Mouse (Mus musculus) heart, embryonic 15.5 days (tissue): ENCODE data around the gene Pgap1. TPM values are rescaled to one million over a fixed set of nuclear protein-coding genes. Genes with fewer than 3 reads are reported as not detected.
A peak's percentile ranks its signal among the peaks of the same experiment; 100 is the strongest.

Experiments
- ATAC-seq: fragments of 200-750 bp; cut with Nextera tagmentation; replicated peaks from 2 replicates; pipeline ENCODE4 v1.8.0; 2017; ENCODE audit warnings: low read depth, moderate TSS enrichment; ENCODE audit not compliant: insufficient number of reproducible peaks, insufficient read depth, low FRiP score
- H3K27ac ChIP-seq: fragments of 300-500 bp; sonication (generic); 2 replicates; pipeline ENCODE4 v1.5.1; 2015; ENCODE audit warnings: mild to moderate bottlenecking, inconsistent platforms
- H3K27me3 ChIP-seq: fragments of 300-500 bp; sonication (generic); 2 replicates; pipeline ENCODE4 v1.6.1; 2015; ENCODE audit warnings: inconsistent platforms
- H3K36me3 ChIP-seq: fragments of 300-500 bp; sonication (generic); 2 replicates; pipeline ENCODE4 v1.6.1; 2015; ENCODE audit warnings: mild to moderate bottlenecking, inconsistent platforms
- H3K4me1 ChIP-seq: fragments of 300-500 bp; sonication (generic); replicated peaks from 2 replicates; pipeline ENCODE4 v1.6.1; 2015; ENCODE audit warnings: inconsistent platforms
- H3K4me2 ChIP-seq: fragments of 300-500 bp; sonication (generic); 2 replicates; pipeline ENCODE4 v1.6.1; 2015; ENCODE audit warnings: inconsistent platforms, mild to moderate bottlenecking, moderate library complexity
- H3K4me3 ChIP-seq: fragments of 300-500 bp; sonication (generic); 2 replicates; pipeline ENCODE4 v1.5.1; 2015; ENCODE audit warnings: mild to moderate bottlenecking, inconsistent platforms
- H3K9ac ChIP-seq: fragments of 300-500 bp; sonication (generic); 2 replicates; pipeline ENCODE4 v1.6.1; 2015; ENCODE audit warnings: mild to moderate bottlenecking, inconsistent platforms
- H3K9me3 ChIP-seq: fragments of 300-500 bp; sonication (generic); replicated peaks from 2 replicates; pipeline ENCODE4 v1.6.1; 2016; ENCODE audit warnings: inconsistent platforms
- WGBS: fragments of 180-500 bp; shearing (Covaris S2); methylation state at CpG from one replicate; pipeline ENCODE4 v1.1.7; 2015; ENCODE audit warnings: mixed read lengths; 5-methylcytosine and 5-hydroxymethylcytosine counted together
- polyA plus RNA-seq: library from polyadenylated mRNA; unstranded; fragments of >200 nt; fragmentation: Nextera tagmentation; extraction: Ambion mirVana; gene quantifications from 2 replicates; pipeline ENCODE4 v1.2.1, GENCODE M21; 2015

The Pgap1 gene
- polyA plus RNA-seq, 1 experiment from 2014 or later = 2.5 TPM

- no peak overlapping the region for H3K27ac ChIP-seq
- no peak for ATAC-seq
- H3K27me3 ChIP-seq = no peaks in the 10 kb centered on the region; the same call in 1 of the 2 replicates
Observed at GRCm38 (mm10) chr1:54439080-54439476, 118.4 kb downstream of the Pgap1 start.

GRCm38 (mm10) chr1:54438340-54439079 is 119.0 kb downstream of the Pgap1 start, which contains the start of gene Gtf3c3:
Gtf3c3 (minus strand) TSS chr1:54438971.
- H3K4me3 ChIP-seq = peak within 1 kb of the TSS; percentile 93
- 3% methylated on average over 39 of the region's 39 CpGs for WGBS
- peaks cover 11% of the 10 kb centered on the region for H3K4me1 ChIP-seq
- ATAC-seq = peak; percentile 90
- no peaks in the 10 kb centered on the region for H3K9me3 ChIP-seq
- peak within 1 kb of the TSS; percentile 83 for H3K4me2 ChIP-seq
- H3K27me3 ChIP-seq = no peaks in the 10 kb centered on the region; the same call in 1 of the 2 replicates
- H3K9ac ChIP-seq = peak within 1 kb of the TSS; percentile 89
- no peaks in the 10 kb centered on the region for H3K36me3 ChIP-seq
- H3K27ac ChIP-seq = 0 out of 2 replicates have a peak within 1 kb of the TSS, but pooled peaks have one; percentile 53

More at GRCm38 (mm10) chr1:54439080-54439476, 118.4 kb downstream of the Pgap1 start:
- WGBS = 53% methylated on average over 3 of the region's 3 CpGs
- no peaks in the 10 kb centered on the region for H3K9me3 ChIP-seq
- peak overlapping the region; percentile 93 for H3K4me3 ChIP-seq
- H3K4me2 ChIP-seq = peak overlapping the region; percentile 83
- H3K36me3 ChIP-seq = no peaks in the 10 kb centered on the region
- peaks cover 11% of the 10 kb centered on the region for H3K4me1 ChIP-seq
- peak overlapping the region; percentile 89 for H3K9ac ChIP-seq

Other genes starting within 250 kb of the Pgap1 start
- 13.4 and 15.1 TPM in 2 replicates for gene Gtf3c3, start 118.7 kb downstream of the Pgap1 start, polyA plus RNA-seq